Mouse (Mus musculus): ENCODE results near the gene Tprn.

Gene Tprn

DNA sequence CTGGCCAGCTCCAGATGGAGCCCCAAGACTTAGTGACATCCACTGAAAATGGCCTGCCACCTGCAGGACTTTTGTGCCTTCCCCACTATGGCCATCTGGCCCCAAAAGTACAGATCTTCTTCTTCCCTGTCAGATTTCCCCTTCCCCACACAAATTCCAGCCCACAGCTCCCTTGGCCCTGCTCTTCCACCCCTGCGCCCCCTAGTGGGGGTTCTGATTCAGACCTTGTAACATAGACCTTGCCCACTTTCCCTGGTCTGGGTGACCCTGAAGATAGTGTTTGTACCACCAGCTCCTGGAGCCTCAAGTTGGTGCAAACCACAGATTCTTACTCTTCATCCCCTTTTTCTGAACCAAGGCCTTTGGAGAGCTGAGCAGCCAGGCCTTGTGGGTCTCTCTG is 30.4 kb downstream of the Tprn start:
- DNase-seq (ENCODE audit: low spot score): peak; percentile 72

DNA sequence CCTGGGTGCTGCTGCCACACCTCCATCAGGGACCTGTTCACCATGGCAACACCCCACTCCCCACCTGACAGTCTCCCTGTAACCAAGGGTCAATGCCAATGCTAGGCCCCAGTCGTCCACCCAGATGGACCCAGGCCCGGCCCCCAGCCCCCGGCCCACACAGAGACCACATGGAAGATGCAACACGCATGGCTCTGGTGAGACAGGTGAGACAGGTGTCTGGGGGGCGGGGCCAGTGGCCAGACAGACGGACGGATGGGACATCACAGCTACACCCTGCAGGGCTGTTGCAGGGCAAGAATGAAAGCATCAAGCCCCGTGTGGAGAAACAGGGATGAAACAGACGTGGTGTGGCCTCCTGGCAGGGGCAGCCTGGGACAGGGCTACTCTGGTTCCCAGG is 31.3 kb downstream of the Tprn start:
- DNase-seq (ENCODE audit: low spot score): no peak

DNA sequence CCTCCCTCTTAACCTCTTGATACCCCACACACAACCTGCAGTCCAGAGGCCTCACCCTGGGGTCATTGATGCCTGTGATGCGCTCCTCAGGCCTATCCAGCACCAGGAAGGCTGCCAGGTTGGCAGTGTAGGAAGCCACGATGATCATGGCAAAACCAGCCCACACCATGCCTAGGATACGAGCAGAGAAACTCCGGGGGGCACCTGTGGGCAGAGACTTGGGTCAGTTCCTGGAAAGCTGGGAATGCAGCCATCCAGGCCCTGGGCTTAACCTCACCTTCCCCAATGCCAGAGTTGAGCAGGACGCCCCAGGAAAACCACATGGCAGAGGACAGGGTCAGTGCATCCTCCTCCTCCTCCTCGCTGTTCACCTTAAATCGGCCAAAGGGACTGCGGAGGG is 34.7 kb downstream of the Tprn start:
- no peak for DNase-seq (ENCODE audit: low spot score)

DNA sequence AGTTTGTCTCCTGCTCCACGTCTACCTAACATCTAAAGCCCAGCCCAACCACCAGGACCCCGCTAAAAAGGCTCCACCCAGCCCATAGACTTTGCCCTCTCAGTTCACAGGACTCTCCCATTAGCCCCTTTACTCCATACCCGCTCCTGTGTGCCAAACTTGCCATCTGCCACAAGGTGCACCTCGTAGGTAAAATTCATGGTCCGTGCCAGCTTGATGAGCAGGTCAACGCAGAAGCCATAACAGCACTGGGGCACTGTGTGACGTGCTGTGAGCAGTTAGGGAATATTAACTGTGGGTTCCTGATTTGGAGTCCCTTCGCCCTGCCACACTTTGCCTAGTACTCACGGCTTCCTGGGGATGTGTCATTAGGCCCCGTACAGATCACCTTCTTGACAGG is 35.6 kb downstream of the Tprn start:
- no peak for DNase-seq (ENCODE audit: low spot score)

DNA sequence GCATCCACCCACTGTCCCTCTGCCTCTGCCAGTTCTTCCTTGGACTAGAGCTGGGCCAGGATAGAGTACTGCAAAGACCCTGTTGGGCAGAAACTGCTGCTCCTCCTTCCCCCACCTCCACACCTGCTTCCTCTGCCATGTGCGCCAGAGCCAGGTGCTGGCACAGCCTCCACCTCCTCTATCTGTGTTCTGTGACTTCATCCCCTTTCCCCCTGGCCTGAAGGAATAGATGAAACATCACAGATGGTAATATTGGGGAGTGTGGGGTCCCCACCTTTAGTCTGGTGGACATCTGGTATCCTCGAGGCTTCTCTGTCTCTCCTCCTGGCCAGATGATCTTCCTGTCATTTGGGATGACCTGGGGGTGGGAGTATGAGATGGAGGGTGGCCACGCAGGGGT is 41.0 kb downstream of the Tprn start:
- DNase-seq (ENCODE audit: low spot score): no peak

DNA sequence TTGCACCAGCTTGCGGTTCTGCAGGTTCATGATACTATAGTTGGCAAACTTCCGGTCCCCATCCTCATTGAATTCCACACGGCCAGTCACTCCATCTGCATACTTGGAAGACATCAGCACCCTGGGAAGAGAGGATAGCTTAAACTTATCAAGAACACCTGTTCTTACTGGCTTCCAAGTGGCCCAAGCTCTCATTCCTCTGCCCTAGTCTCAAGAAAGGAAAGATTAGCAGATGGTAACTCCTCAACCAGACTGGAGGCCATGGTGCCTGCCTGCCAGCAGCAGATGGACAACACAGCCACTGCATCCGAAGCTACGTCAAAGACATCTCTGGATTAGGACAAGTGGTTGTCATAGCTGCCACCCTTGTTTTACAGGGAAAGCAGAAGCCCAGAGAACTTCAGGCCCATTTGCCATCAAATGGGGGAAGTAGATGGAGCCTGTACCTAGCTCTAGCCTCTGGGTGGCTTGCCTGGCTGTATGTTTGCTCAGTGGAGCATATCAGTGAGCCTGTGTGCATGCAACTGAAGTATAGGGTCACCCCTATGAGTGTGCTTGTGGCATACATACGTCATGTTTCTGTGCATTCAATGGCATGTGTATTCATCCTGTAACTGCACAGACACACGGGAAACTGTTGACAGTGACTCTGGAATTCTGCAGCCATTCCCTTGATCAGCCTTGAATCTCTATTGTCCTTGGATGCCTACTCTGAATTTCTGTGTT is 41.7 kb downstream of the Tprn start:
- DNase-seq (ENCODE audit: low spot score): no peak

DNA sequence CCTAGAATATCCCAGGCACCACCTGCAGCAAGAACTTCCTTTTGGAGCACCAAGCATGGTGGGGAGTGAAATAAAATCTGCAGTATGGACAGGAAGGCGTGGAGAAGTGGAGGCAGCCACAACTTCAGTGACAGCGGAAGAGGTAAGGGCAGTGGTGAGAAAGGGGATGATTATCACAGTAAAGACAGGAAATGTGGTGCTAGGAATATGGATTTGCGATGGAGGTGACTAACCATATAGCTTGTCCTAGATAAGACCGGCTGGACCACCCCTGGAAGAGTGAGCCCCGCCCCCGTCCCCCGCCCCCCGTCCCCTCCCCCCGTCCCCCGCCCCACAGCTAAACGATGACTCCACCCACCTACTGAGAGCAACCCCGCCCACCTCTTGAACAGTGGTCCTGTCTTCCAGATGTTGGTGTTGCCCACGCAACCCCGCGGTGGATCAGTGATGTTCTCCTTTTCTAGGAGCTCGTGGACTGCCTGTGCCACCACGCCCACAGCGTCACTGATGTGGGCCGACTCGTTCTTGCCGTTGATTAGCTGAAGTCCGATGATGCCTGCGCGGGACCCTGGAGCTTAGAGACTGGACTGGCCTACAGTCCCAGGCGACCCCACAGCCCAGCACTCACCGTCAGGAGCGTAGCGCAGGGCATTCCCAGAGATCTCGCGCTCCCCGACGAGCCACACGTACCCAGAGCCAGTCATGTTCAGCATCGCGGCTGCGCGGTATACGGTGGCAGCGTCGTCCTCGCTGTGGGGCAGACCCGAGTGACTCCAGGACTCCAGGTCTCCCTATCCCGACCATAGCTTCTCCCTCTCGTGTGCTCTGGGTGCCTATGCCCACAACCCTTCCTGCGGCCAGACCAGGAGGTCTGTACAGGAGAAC is 42.5 kb downstream of the Tprn start:
- no peak for DNase-seq (ENCODE audit: low spot score)

DNA sequence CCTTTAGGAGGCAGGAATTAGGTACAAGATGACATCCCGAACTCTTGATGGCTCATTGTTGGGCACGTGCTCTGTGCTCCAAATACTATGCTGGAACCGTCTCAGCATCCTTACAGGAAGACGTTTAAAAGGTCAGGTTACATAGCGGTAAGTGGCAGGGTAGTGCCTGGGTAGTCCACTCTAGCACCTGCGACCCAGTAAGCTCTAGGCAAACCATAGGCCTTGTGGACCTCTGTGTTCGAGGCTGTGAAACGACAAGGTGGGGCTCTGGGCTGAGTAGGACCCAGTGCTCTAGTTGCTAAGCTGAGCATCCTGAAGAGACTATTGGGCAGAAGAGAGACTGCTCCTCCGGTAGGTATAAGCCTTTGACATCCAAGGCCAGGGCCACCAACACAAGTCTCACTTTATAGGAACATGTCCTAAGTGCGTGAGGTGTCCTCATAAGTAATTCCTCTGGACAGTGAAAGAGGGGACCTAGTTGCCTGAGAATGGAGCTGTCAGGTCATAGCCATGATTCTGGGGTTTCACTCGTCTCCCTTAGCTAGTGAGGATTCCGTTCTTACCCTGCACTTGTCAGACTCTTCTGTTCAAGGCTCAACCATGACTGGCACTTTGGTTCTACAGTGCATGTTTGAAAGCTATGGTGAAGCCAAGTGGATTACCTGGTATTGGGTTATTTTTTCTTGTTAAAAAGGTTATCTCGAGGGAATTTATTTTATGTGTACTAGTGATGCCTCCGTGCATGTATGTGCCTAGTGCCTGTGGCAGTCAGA is 43.4 kb downstream of the Tprn start:
- no peak for DNase-seq (ENCODE audit: low spot score)

DNA sequence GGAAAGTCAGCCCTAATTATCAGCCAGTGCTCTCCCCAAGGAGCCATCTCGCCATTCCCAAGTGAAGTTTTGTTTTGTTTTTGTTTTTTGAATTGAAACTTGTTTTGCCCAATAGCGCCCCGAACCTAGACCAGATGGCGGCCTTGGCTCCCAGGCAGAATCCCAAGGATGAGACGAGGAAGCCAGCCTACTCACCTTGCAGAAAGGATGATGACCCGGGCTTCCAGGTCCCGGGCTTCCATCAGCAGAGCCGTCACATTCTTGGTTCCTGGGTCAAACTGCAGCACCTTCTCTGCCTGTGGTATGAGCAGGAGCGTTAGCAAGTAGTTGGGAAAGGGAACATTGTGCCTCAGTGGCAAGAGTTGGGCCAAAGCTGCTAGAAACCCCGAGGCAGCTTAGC is 47.8 kb downstream of the Tprn start:
- no peak for DNase-seq (ENCODE audit: low spot score)

DNA sequence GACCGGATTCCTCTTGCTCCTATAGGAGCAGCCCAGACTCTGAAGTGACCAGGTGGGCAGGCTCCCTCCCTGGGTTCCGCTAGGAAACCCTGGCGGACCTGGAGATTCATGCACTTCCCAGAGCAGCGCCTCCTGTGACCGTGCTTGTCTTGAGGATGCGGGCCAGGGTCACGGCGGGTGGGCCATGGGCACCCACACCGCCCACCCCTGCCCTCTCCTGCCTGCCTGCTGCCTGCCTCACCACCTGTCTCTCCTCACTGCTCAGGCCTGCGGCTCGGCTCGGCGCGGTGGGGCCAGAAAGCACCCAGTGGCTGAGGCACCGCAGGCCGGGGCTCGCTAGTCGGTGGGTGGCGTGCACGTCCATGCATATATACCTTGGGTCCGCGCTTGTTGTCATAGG is 48.6 kb downstream of the Tprn start:
- no peak for DNase-seq (ENCODE audit: low spot score)

DNA sequence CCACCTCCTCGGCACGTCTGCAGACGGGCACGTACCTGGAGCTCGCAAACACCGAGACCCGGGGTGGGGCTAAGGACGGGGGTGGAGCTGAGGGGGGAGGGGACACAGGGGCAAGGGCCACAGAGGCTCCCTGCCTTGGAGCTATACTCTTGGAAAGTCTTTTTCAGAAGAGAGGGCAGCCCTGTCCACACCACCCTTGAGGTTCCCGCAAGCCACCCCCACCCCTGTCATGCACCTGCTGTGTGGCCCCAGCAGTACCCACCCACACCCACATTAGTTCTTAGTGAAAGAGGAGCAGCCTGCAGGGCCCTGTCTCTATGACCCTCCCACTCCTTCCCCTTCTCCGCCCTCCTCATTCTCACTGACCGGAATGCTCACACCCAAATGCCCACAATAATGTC is 49.1 kb downstream of the Tprn start:
- no peak for DNase-seq (ENCODE audit: low spot score)

DNA sequence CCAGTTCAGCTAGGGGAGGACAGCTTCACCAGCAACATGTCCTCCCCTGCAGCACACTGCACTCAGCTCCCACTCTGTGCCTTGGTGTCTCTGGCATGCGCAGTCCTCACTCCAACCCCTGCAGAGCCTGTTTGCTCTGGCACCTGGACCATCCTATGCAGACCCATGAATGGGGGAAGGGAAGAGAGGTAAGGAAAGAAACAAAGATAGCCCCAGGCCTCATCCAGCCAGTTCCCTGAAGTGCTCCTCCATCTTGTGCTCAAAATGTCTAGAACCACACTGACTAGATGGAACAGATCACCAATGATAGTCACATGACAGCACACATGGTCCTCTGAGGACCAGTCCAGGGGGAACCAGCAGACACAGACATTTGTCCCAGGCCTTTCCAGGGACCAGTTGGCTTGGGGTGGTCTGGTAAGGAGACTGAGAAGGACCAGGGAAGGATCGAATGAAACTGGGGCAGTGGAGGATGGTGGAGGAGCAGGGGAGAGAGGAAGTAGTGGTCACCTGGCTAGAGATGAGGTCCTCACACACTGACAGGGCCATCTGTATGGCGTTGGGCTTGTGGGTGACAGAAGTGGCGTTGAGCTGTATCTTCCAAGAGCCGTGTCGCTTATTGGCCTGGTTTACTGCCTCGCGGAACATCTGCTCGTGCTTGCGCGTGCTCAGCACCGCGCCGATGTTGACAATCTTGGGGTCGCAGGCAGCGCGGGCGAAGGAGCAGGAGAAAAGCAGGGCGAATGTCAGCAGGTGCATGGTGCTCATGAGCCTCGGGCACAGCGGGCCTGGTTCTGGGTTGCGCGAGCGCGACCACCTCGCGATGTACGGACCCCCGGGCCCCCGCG is 55.9 kb downstream of the Tprn start:
- no peak for DNase-seq (ENCODE audit: low spot score)

DNA sequence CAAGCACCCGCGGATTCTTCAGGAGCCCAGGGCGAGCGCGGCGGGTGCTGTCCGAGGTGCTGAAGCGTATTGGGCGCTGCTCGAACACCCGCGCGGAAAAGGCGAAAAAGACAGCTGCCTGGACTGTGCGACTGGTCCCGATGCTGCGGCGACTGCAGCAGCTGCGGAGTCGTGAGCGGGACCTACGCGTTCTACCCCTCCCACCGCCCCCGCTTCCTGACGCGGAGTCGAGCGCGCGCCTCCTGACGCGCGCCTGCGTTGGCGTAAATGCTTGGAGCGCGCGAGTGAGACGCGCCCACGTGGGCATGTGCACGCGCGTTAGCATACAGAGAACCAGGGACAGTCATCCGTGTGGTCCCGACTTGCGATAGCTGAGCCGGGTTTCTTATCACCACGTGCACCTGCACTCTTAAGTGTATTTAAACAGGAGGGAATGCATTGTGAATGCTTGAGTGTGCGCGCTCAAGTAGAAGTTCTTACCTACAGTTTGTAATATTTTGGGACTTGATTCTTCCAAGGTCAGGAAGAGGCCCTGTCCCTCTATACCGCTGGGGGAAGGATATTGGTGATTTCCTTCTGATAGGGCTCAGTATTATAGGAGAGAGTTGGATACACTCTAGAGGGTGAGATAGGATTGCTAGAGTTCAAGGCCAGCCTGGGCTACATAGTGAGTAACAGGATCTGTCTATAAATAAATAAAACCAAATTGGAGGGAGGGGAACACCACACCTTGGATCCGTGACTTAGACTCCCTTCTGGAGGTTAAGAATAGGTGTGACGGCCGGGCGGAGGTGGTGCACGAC is 56.8 kb downstream of the Tprn start, which contains the start of gene Grin1:
Gene Grin1, minus strand, starts transcription at position 217 of the 803 bp plus-strand sequence.
- DNase-seq (ENCODE audit: low spot score): peak; percentile 63
